Mouse (Mus musculus) right cerebral cortex, postnatal 25 days (tissue): ENCODE data around the gene Fam71b.

ENCODE experiments used
- DNase-seq: peaks from one replicate; pipeline ENCODE4 v3.0.0; 2022

The Fam71b gene

GRCm38 (mm10) chr11:46436760-46437458 lies 40.5 kb downstream of the Fam71b start, which contains the start of gene Med7:
Med7 (plus strand) TSS chr11:46436925.
- DNase-seq = peak; percentile 91

GRCm38 (mm10) chr11:46437459-46438000 lies 41.2 kb downstream of the Fam71b start:
- no peak for DNase-seq

- DNase-seq = no peak
Measured at GRCm38 (mm10) chr11:46439005-46439543, 42.7 kb downstream of the Fam71b start.

GRCm38 (mm10) chr11:46441774-46442173 lies 45.4 kb downstream of the Fam71b start:
- no peak for DNase-seq

- DNase-seq = no peak
Measured at GRCm38 (mm10) chr11:46443152-46443551, 46.8 kb downstream of the Fam71b start.

- DNase-seq = no peak
Measured at GRCm38 (mm10) chr11:46443979-46444378, 47.6 kb downstream of the Fam71b start.

- no peak for DNase-seq
Measured at GRCm38 (mm10) chr11:46446150-46446549, 49.8 kb downstream of the Fam71b start.

GRCm38 (mm10) chr11:46447644-46448484 lies 51.5 kb downstream of the Fam71b start:
- DNase-seq = no peak

GRCm38 (mm10) chr11:46449461-46450080 lies 53.2 kb downstream of the Fam71b start:
- no peak for DNase-seq

- DNase-seq = no peak
Measured at GRCm38 (mm10) chr11:46454453-46455045, 58.2 kb downstream of the Fam71b start, which contains the start of gene Havcr2. Havcr2 (plus strand) TSS chr11:46454935.
